Mouse (Mus musculus) hindbrain, embryonic 15.5 days (tissue): ENCODE measurements around the gene Banp. TPM values are rescaled to one million over a fixed set of nuclear protein-coding genes. Genes with fewer than 3 reads are reported as not detected.

ENCODE experiments used
- ATAC-seq: fragments of 200-750 bp; cut with Nextera tagmentation; 2 replicates; pipeline ENCODE4 v1.8.0; 2017; ENCODE audit warnings: low read depth, moderate number of reproducible peaks, moderate TSS enrichment; ENCODE audit not compliant: low FRiP score
- H3K27ac ChIP-seq: fragments of 300-500 bp; sonication (generic); replicated peaks from 2 replicates; pipeline ENCODE4 v1.5.1; 2015; ENCODE audit warnings: mild to moderate bottlenecking, inconsistent platforms
- H3K27me3 ChIP-seq: fragments of 300-500 bp; sonication (generic); 2 replicates; pipeline ENCODE4 v1.6.1; 2015; ENCODE audit warnings: control low read depth, inconsistent platforms
- H3K36me3 ChIP-seq: fragments of 300-500 bp; sonication (generic); 2 replicates; pipeline ENCODE4 v1.6.1; 2015; ENCODE audit warnings: control low read depth, inconsistent platforms
- H3K4me1 ChIP-seq: fragments of 300-500 bp; sonication (generic); replicated peaks from 2 replicates; pipeline ENCODE4 v1.6.1; 2015; ENCODE audit warnings: control low read depth, inconsistent platforms
- H3K4me2 ChIP-seq: fragments of 300-500 bp; sonication (generic); 2 replicates; pipeline ENCODE4 v1.6.1; 2015; ENCODE audit warnings: moderate library complexity, mild to moderate bottlenecking, inconsistent platforms
- H3K4me3 ChIP-seq: fragments of 300-500 bp; sonication (generic); 2 replicates; pipeline ENCODE4 v1.5.1; 2015; ENCODE audit warnings: mild to moderate bottlenecking, inconsistent platforms
- H3K9ac ChIP-seq: fragments of 300-500 bp; sonication (generic); 2 replicates; pipeline ENCODE4 v1.6.1; 2015; ENCODE audit warnings: inconsistent platforms
- H3K9me3 ChIP-seq: fragments of 300-500 bp; sonication (generic); 2 replicates; pipeline ENCODE4 v1.6.1; 2016; ENCODE audit warnings: control low read depth, inconsistent platforms
- whole genome bisulfite sequencing: fragments of 180-500 bp; shearing (Covaris S2); methylation state at CpG from one replicate; pipeline ENCODE4 v1.1.7; 2015; 5-methylcytosine and 5-hydroxymethylcytosine counted together
- polyA plus RNA-seq: library from polyadenylated mRNA; unstranded; fragments of >200 nt; fragmentation: Nextera tagmentation; extraction: Ambion mirVana; gene quantifications from 2 replicates; pipeline ENCODE4 v1.2.1, GENCODE M21; 2015

Gene Banp
- 53.9 and 59.1 TPM in 2 replicates for polyA plus RNA-seq

GRCm38 (mm10) chr8:121949222-121949800, at the start of gene Banp:
Banp (plus strand) TSS chr8:121949750.
- H3K27ac ChIP-seq, result peak within 1 kb of the TSS; percentile 97
- H3K9ac ChIP-seq, result peak within 1 kb of the TSS; percentile 96
- peak within 1 kb of the TSS; percentile 75 for H3K4me2 ChIP-seq
- H3K4me1 ChIP-seq, result peaks cover 53% of the 10 kb centered on the region
- H3K27me3 ChIP-seq, result no peaks in the 10 kb centered on the region
- WGBS, result 68% methylated on average over 6 of the region's 6 CpGs
- no peaks in the 10 kb centered on the region for H3K9me3 ChIP-seq
- H3K36me3 ChIP-seq, result no peaks in the 10 kb centered on the region
- ATAC-seq, result no peak
- H3K4me3 ChIP-seq, result peak within 1 kb of the TSS; percentile 85

GRCm38 (mm10) chr8:121901498-121902236, 47.9 kb upstream of the Banp start:
- Histone ChIP-seq H3K4me3 (no peak overlapping the region), H3K4me1 (peaks cover 71% of the 10 kb centered on the region), H3K9ac (no peak overlapping the region), H3K27me3 (no peaks in the 10 kb centered on the region), H3K36me3 (no peaks in the 10 kb centered on the region), H3K4me2 (peak overlapping the region; percentile 11), H3K27ac (no peak overlapping the region), H3K9me3 (no peaks in the 10 kb centered on the region)
- WGBS, result 52% methylated on average over 8 of the region's 8 CpGs
- ATAC-seq, result no peak

- Histone ChIP-seq H3K27me3 (no peaks in the 10 kb centered on the region; the same call in 1 of the 2 replicates), H3K4me3 (peak overlapping the region; percentile 75; the same call in 1 of the 2 replicates), H3K36me3 (no peaks in the 10 kb centered on the region), H3K9me3 (no peaks in the 10 kb centered on the region), H3K9ac (no peak overlapping the region), H3K4me1 (peaks cover 56% of the 10 kb centered on the region), H3K4me2 (no peak overlapping the region), H3K27ac (no peak overlapping the region)
- no peak for ATAC-seq
- WGBS, result 62% methylated on average over 6 of the region's 6 CpGs
Observed at GRCm38 (mm10) chr8:121903977-121904376, 45.6 kb upstream of the Banp start.

GRCm38 (mm10) chr8:121904999-121905398, 44.6 kb upstream of the Banp start:
- Histone ChIP-seq H3K27me3 (no peaks in the 10 kb centered on the region; the same call in 1 of the 2 replicates), H3K4me3 (peak overlapping the region; percentile 75), H3K9me3 (no peaks in the 10 kb centered on the region), H3K36me3 (no peaks in the 10 kb centered on the region), H3K4me2 (peak overlapping the region; percentile 99), H3K4me1 (peaks cover 49% of the 10 kb centered on the region), H3K27ac (no peak overlapping the region), H3K9ac (peak overlapping the region; percentile 74; the same call in 1 of the 2 replicates)
- no peak for ATAC-seq
- WGBS, result 83% methylated on average over 9 of the region's 9 CpGs

- WGBS, result 50% methylated on average over 1 of the region's 1 CpGs
- Histone ChIP-seq H3K4me2 (peak overlapping the region; percentile 99), H3K4me1 (peaks cover 49% of the 10 kb centered on the region), H3K36me3 (no peaks in the 10 kb centered on the region), H3K9me3 (no peaks in the 10 kb centered on the region), H3K4me3 (peak overlapping the region; percentile 75), H3K27ac (no peak overlapping the region), H3K9ac (peak overlapping the region; percentile 74), H3K27me3 (no peaks in the 10 kb centered on the region; the same call in 1 of the 2 replicates)
- no peak for ATAC-seq
Observed at GRCm38 (mm10) chr8:121905420-121905819, 44.1 kb upstream of the Banp start.

- H3K36me3 ChIP-seq, result no peaks in the 10 kb centered on the region
- peak overlapping the region; percentile 99 for H3K4me2 ChIP-seq
- 29% methylated on average over 5 of the region's 5 CpGs for WGBS
- H3K27me3 ChIP-seq, result no peaks in the 10 kb centered on the region; the same call in 1 of the 2 replicates
- H3K4me3 ChIP-seq, result peak overlapping the region; percentile 75
- H3K4me1 ChIP-seq, result peaks cover 49% of the 10 kb centered on the region
- ATAC-seq, result no peak
- no peak overlapping the region for H3K27ac ChIP-seq
- H3K9ac ChIP-seq, result peak overlapping the region; percentile 74
- no peaks in the 10 kb centered on the region for H3K9me3 ChIP-seq
Observed at GRCm38 (mm10) chr8:121905864-121906263, 43.7 kb upstream of the Banp start.

GRCm38 (mm10) chr8:121906542-121907512, 42.7 kb upstream of the Banp start:
- no peaks in the 10 kb centered on the region; the same call in 1 of the 2 replicates for H3K27me3 ChIP-seq
- H3K4me1 ChIP-seq, result peaks cover 43% of the 10 kb centered on the region
- peak overlapping the region; percentile 99 for H3K4me2 ChIP-seq
- no peaks in the 10 kb centered on the region for H3K9me3 ChIP-seq
- H3K36me3 ChIP-seq, result no peaks in the 10 kb centered on the region
- peak overlapping the region; percentile 74 for H3K9ac ChIP-seq
- H3K4me3 ChIP-seq, result peak overlapping the region; percentile 75
- WGBS, result under 1% methylated on average over 60 of the region's 72 CpGs
- ATAC-seq, result peak; percentile 57
- H3K27ac ChIP-seq, result peak overlapping the region; percentile 79

GRCm38 (mm10) chr8:121907587-121908248, 41.8 kb upstream of the Banp start, which contains the start of gene Slc7a5:
Slc7a5 (minus strand) TSS chr8:121907694.
- Histone ChIP-seq H3K4me3 (peak within 1 kb of the TSS; percentile 75), H3K9ac (peak within 1 kb of the TSS; percentile 74), H3K36me3 (no peaks in the 10 kb centered on the region), H3K9me3 (no peaks in the 10 kb centered on the region), H3K4me2 (peak within 1 kb of the TSS; percentile 99), H3K4me1 (peaks cover 35% of the 10 kb centered on the region), H3K27ac (peak within 1 kb of the TSS; percentile 79), H3K27me3 (no peaks in the 10 kb centered on the region; the same call in 1 of the 2 replicates)
- under 1% methylated on average over 48 of the region's 61 CpGs for WGBS
- peak; percentile 94 for ATAC-seq

- peak overlapping the region; percentile 99 for H3K4me2 ChIP-seq
- H3K9me3 ChIP-seq, result no peaks in the 10 kb centered on the region
- WGBS, result 59% methylated on average over 8 of the region's 8 CpGs
- H3K9ac ChIP-seq, result no peak overlapping the region
- no peak overlapping the region for H3K27ac ChIP-seq
- ATAC-seq, result no peak
- H3K36me3 ChIP-seq, result no peaks in the 10 kb centered on the region
- H3K27me3 ChIP-seq, result no peaks in the 10 kb centered on the region; the same call in 1 of the 2 replicates
- H3K4me3 ChIP-seq, result peak overlapping the region; percentile 75; the same call in 1 of the 2 replicates
- H3K4me1 ChIP-seq, result peaks cover 35% of the 10 kb centered on the region
Observed at GRCm38 (mm10) chr8:121908378-121909147, 41.0 kb upstream of the Banp start.

GRCm38 (mm10) chr8:121909148-121909541, 40.4 kb upstream of the Banp start:
- Histone ChIP-seq H3K4me3 (no peak overlapping the region), H3K4me2 (no peak overlapping the region), H3K9ac (no peak overlapping the region), H3K4me1 (peaks cover 32% of the 10 kb centered on the region), H3K27me3 (no peaks in the 10 kb centered on the region; the same call in 1 of the 2 replicates), H3K36me3 (no peaks in the 10 kb centered on the region), H3K27ac (no peak overlapping the region), H3K9me3 (no peaks in the 10 kb centered on the region)
- no peak for ATAC-seq
- WGBS, result 68% methylated on average over 8 of the region's 8 CpGs
